Mouse (Mus musculus): ENCODE measurements at regions not wholly inside any gene's neighbourhood (a gene's known extent, or its start where the extent isn't known, plus 50 kb on each side); places are given as distances from the start of the nearest gene placed in this dataset.

DNA sequence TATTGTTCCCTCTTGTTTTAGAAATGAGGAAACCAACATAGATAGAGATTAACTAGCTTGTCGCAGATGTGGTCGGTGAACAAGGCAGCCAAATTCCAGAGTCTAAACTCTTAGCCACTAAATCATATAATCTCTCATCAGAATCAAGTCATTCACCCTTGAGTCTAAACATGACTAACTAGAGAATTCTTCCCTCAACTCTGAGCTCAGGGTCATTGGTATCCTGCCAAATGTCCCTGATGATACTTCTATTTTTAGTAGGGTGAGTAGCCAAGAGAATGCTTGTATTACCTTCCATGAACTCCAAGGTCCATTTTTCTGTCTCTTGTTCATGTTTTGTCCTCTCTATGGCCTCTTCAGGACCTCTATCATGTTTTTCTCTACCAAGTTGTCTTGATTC, 174.9 kb upstream of the Tars start:
- TF ChIP-seq CTCF (IDR thresholded peaks at IDR 0.05) (no peak), POLR2A (IDR thresholded peaks at IDR 0.05; ENCODE audit: insufficient read depth, low read depth, low read length) (no peak), EP300 (IDR thresholded peaks at IDR 0.05; ENCODE audit: insufficient read depth, low read depth, low read length) (no peak)
